Mouse (Mus musculus) limb, embryonic 12.5 days (tissue): ENCODE results near the gene Tex36. TPM values are rescaled to one million over a fixed set of nuclear protein-coding genes. Genes with fewer than 3 reads are reported as not detected.
A peak's percentile ranks its signal among the peaks of the same experiment; 100 is the strongest.

Source experiments
- ATAC-seq: fragments of 200-750 bp; cut with Nextera tagmentation; 2 replicates; pipeline ENCODE4 v1.8.0; 2017; ENCODE audit warnings: low read depth, moderate TSS enrichment; ENCODE audit not compliant: insufficient number of reproducible peaks, insufficient read depth, low FRiP score, low TSS enrichment
- H3K27ac ChIP-seq: fragments of 300-500 bp; sonication (generic); 2 replicates; pipeline ENCODE4 v1.5.1; 2016; ENCODE audit warnings: mild to moderate bottlenecking, moderate library complexity
- H3K27me3 ChIP-seq: fragments of 300-500 bp; sonication (generic); 2 replicates; pipeline ENCODE4 v1.6.1; 2016; ENCODE audit warnings: mild to moderate bottlenecking, moderate library complexity
- H3K36me3 ChIP-seq: fragments of 300-500 bp; sonication (generic); 2 replicates; pipeline ENCODE4 v1.6.1; 2016; ENCODE audit warnings: mild to moderate bottlenecking, moderate library complexity
- H3K4me1 ChIP-seq: fragments of 300-500 bp; sonication (generic); replicated peaks from 2 replicates; pipeline ENCODE4 v1.6.1; 2016
- H3K4me2 ChIP-seq: fragments of 300-500 bp; sonication (generic); 2 replicates; pipeline ENCODE4 v1.6.1; 2016; ENCODE audit warnings: mild to moderate bottlenecking, moderate library complexity
- H3K4me3 ChIP-seq: fragments of 300-500 bp; sonication (generic); replicated peaks from 2 replicates; pipeline ENCODE4 v1.5.1; 2016; ENCODE audit warnings: mild to moderate bottlenecking
- H3K9ac ChIP-seq: fragments of 300-500 bp; sonication (generic); replicated peaks from 2 replicates; pipeline ENCODE4 v1.6.1; 2016; ENCODE audit warnings: mild to moderate bottlenecking, moderate library complexity
- H3K9me3 ChIP-seq: fragments of 300-500 bp; sonication (generic); 2 replicates; pipeline ENCODE4 v1.6.1; 2016; ENCODE audit warnings: mild to moderate bottlenecking, moderate library complexity
- WGBS: fragments of 180-500 bp; shearing (Covaris S2); methylation state at CpG from one replicate; pipeline ENCODE4 v1.1.7; 2016; 5-methylcytosine and 5-hydroxymethylcytosine counted together
- polyA plus RNA-seq: library from polyadenylated mRNA; unstranded; fragments of >200 nt; fragmentation: Nextera tagmentation; extraction: Ambion mirVana; gene quantifications from 2 replicates; pipeline ENCODE4 v1.2.1, GENCODE M21; 2016

The Tex36 gene
- polyA plus RNA-seq, result not detected in 2 replicates

GRCm38 (mm10) chr7:133602058-133602457 lies at the start of gene Tex36:
Gene Tex36, minus strand, starts transcription at chr7:133602158.
- H3K4me1 ChIP-seq, result peaks cover 11% of the 10 kb centered on the region
- no peak within 1 kb of the TSS for H3K9ac ChIP-seq
- WGBS, result 69% methylated on average over 2 of the region's 2 CpGs
- H3K4me3 ChIP-seq, result no peak within 1 kb of the TSS
- H3K4me2 ChIP-seq, result no peak within 1 kb of the TSS
- peaks cover 10% of the 10 kb centered on the region; the same call in 1 of the 2 replicates for H3K27me3 ChIP-seq
- no peaks in the 10 kb centered on the region for H3K36me3 ChIP-seq
- no peak for ATAC-seq
- no peaks in the 10 kb centered on the region for H3K9me3 ChIP-seq
- no peak within 1 kb of the TSS for H3K27ac ChIP-seq

GRCm38 (mm10) chr7:133645716-133646115 lies 43.8 kb upstream of the Tex36 start:
- no peak overlapping the region for H3K27ac ChIP-seq
- H3K9me3 ChIP-seq, result no peaks in the 10 kb centered on the region
- H3K4me1 ChIP-seq, result no peaks in the 10 kb centered on the region
- no peak overlapping the region for H3K9ac ChIP-seq
- H3K4me2 ChIP-seq, result no peak overlapping the region
- no peak overlapping the region for H3K4me3 ChIP-seq
- peaks cover 92% of the 10 kb centered on the region for H3K36me3 ChIP-seq
- no peak for ATAC-seq
- WGBS, result 88% methylated on average over 6 of the region's 6 CpGs
- H3K27me3 ChIP-seq, result no peaks in the 10 kb centered on the region

- Histone ChIP-seq H3K27me3 (no peaks in the 10 kb centered on the region; the same call in 1 of the 2 replicates), H3K9me3 (no peaks in the 10 kb centered on the region), H3K4me3 (peak overlapping the region; percentile 90; the same call in 1 of the 2 replicates), H3K36me3 (peaks cover 43% of the 10 kb centered on the region), H3K4me2 (peak overlapping the region; percentile 89), H3K9ac (no peak overlapping the region), H3K27ac (no peak overlapping the region), H3K4me1 (peaks cover 21% of the 10 kb centered on the region)
- ATAC-seq, result no peak
- WGBS, result 87% methylated on average over 13 of the region's 13 CpGs
These were observed 36.9 kb upstream of the Tex36 start for GRCm38 (mm10) chr7:133638821-133639220.

GRCm38 (mm10) chr7:133638306-133638705 lies 36.3 kb upstream of the Tex36 start:
- H3K4me3 ChIP-seq, result peak overlapping the region; percentile 90
- peak overlapping the region; percentile 89 for H3K4me2 ChIP-seq
- no peaks in the 10 kb centered on the region for H3K9me3 ChIP-seq
- H3K27ac ChIP-seq, result peak overlapping the region; percentile 87; the same call in 1 of the 2 replicates
- ATAC-seq, result no peak
- peak overlapping the region; percentile 90 for H3K9ac ChIP-seq
- WGBS, result 12% methylated on average over 13 of the region's 13 CpGs
- H3K36me3 ChIP-seq, result peaks cover 38% of the 10 kb centered on the region
- H3K27me3 ChIP-seq, result no peaks in the 10 kb centered on the region; the same call in 1 of the 2 replicates
- H3K4me1 ChIP-seq, result peaks cover 21% of the 10 kb centered on the region

GRCm38 (mm10) chr7:133637361-133638305 lies 35.7 kb upstream of the Tex36 start, which contains the start of gene Edrf1:
Gene Edrf1, plus strand, starts transcription at chr7:133637543.
- WGBS, result under 1% methylated on average over 81 of the region's 81 CpGs
- Histone ChIP-seq H3K4me1 (peaks cover 26% of the 10 kb centered on the region), H3K9me3 (no peaks in the 10 kb centered on the region), H3K4me2 (peak within 1 kb of the TSS; percentile 89), H3K27me3 (no peaks in the 10 kb centered on the region; the same call in 1 of the 2 replicates), H3K9ac (peak within 1 kb of the TSS; percentile 90), H3K36me3 (peaks cover 31% of the 10 kb centered on the region), H3K4me3 (peak within 1 kb of the TSS; percentile 90), H3K27ac (peak within 1 kb of the TSS; percentile 92)
- peak; percentile 94 for ATAC-seq

- no peak; the same call in 1 of the 2 replicates for ATAC-seq
- peaks cover 23% of the 10 kb centered on the region for H3K36me3 ChIP-seq
- WGBS, result 2% methylated on average over 21 of the region's 21 CpGs
- H3K4me3 ChIP-seq, result peak overlapping the region; percentile 90
- H3K27ac ChIP-seq, result peak overlapping the region; percentile 92
- H3K9me3 ChIP-seq, result no peaks in the 10 kb centered on the region
- no peaks in the 10 kb centered on the region; the same call in 1 of the 2 replicates for H3K27me3 ChIP-seq
- peaks cover 26% of the 10 kb centered on the region for H3K4me1 ChIP-seq
- peak overlapping the region; percentile 71 for H3K9ac ChIP-seq
- peak overlapping the region; percentile 89 for H3K4me2 ChIP-seq
These were observed 34.9 kb upstream of the Tex36 start for GRCm38 (mm10) chr7:133636738-133637352.

GRCm38 (mm10) chr7:133634932-133635650 lies 33.1 kb upstream of the Tex36 start:
- H3K4me2 ChIP-seq, result peak overlapping the region; percentile 22; the same call in 1 of the 2 replicates
- H3K27ac ChIP-seq, result peak overlapping the region; percentile 78
- H3K9ac ChIP-seq, result no peak overlapping the region
- no peaks in the 10 kb centered on the region; the same call in 1 of the 2 replicates for H3K27me3 ChIP-seq
- no peaks in the 10 kb centered on the region for H3K9me3 ChIP-seq
- peaks cover 26% of the 10 kb centered on the region for H3K4me1 ChIP-seq
- peaks cover 10% of the 10 kb centered on the region for H3K36me3 ChIP-seq
- peak; percentile 46; the same call in 1 of the 2 replicates for ATAC-seq
- no peak overlapping the region for H3K4me3 ChIP-seq
- WGBS, result 24% methylated on average over 10 of the region's 12 CpGs

- H3K4me3 ChIP-seq, result no peak overlapping the region
- no peaks in the 10 kb centered on the region for H3K27me3 ChIP-seq
- H3K27ac ChIP-seq, result no peak overlapping the region
- WGBS, result 33% methylated on average over 2 of the region's 2 CpGs
- H3K9me3 ChIP-seq, result no peaks in the 10 kb centered on the region
- no peaks in the 10 kb centered on the region for H3K36me3 ChIP-seq
- ATAC-seq, result no peak
- no peak overlapping the region for H3K4me2 ChIP-seq
- H3K9ac ChIP-seq, result no peak overlapping the region
- peaks cover 14% of the 10 kb centered on the region for H3K4me1 ChIP-seq
These were observed 30.5 kb upstream of the Tex36 start for GRCm38 (mm10) chr7:133632476-133632875.

GRCm38 (mm10) chr7:133630821-133631220 lies 28.9 kb upstream of the Tex36 start:
- peaks cover 11% of the 10 kb centered on the region for H3K4me1 ChIP-seq
- no peak for ATAC-seq
- no peaks in the 10 kb centered on the region for H3K36me3 ChIP-seq
- no peak overlapping the region for H3K4me3 ChIP-seq
- H3K9ac ChIP-seq, result no peak overlapping the region
- no peaks in the 10 kb centered on the region for H3K27me3 ChIP-seq
- H3K27ac ChIP-seq, result no peak overlapping the region
- H3K4me2 ChIP-seq, result no peak overlapping the region
- H3K9me3 ChIP-seq, result no peaks in the 10 kb centered on the region
- 84% methylated on average over 5 of the region's 5 CpGs for WGBS

GRCm38 (mm10) chr7:133627184-133627936 lies 25.4 kb upstream of the Tex36 start:
- no peak overlapping the region for H3K4me3 ChIP-seq
- H3K4me1 ChIP-seq, result no peaks in the 10 kb centered on the region

More at GRCm38 (mm10) chr7:133627184-133627936, 25.4 kb upstream of the Tex36 start:
- Histone ChIP-seq H3K27ac (no peak overlapping the region), H3K4me2 (no peak overlapping the region), H3K9ac (no peak overlapping the region), H3K36me3 (no peaks in the 10 kb centered on the region), H3K9me3 (no peaks in the 10 kb centered on the region), H3K27me3 (0 out of 2 replicates have a peak, but pooled peaks cover 3% of the 10 kb centered on the region)
- WGBS, result 66% methylated on average over 14 of the region's 14 CpGs
- ATAC-seq, result no peak
